Mouse (Mus musculus) MN1 (cell line): ENCODE measurements around the gene Chad.
A peak's percentile ranks its signal among the peaks of the same experiment; 100 is the strongest.

Source experiments
- DNase-seq: peaks from one replicate; pipeline ENCODE4 v3.0.0-alpha.2; 2016; ENCODE audit warnings: low spot score

The Chad gene

GRCm38 (mm10) chr11:94566534-94566933 lies 1.7 kb downstream of the Chad start:
- no peak for DNase-seq

- DNase-seq: no peak
These were observed 2.5 kb downstream of the Chad start for GRCm38 (mm10) chr11:94567326-94567725.

GRCm38 (mm10) chr11:94570612-94571011 lies 5.8 kb downstream of the Chad start:
- DNase-seq: no peak

- no peak for DNase-seq
These were observed 7.0 kb downstream of the Chad start for GRCm38 (mm10) chr11:94571850-94572249.

- no peak for DNase-seq
These were observed 9.7 kb downstream of the Chad start for GRCm38 (mm10) chr11:94574560-94574959.

- no peak for DNase-seq
These were observed 10.2 kb downstream of the Chad start for GRCm38 (mm10) chr11:94575036-94575435.

GRCm38 (mm10) chr11:94576361-94576760 lies 11.5 kb downstream of the Chad start:
- DNase-seq: no peak

GRCm38 (mm10) chr11:94580111-94580740 lies 15.4 kb downstream of the Chad start:
- DNase-seq: no peak

- DNase-seq: no peak
These were observed 20.2 kb downstream of the Chad start for GRCm38 (mm10) chr11:94585091-94585490.

- DNase-seq: no peak
These were observed 22.7 kb downstream of the Chad start for GRCm38 (mm10) chr11:94587511-94587910.

- DNase-seq: no peak
These were observed 31.5 kb downstream of the Chad start for GRCm38 (mm10) chr11:94596311-94596852.

- DNase-seq: no peak
These were observed 32.5 kb downstream of the Chad start for GRCm38 (mm10) chr11:94597319-94597718.

GRCm38 (mm10) chr11:94598437-94599120 lies 33.7 kb downstream of the Chad start:
- no peak for DNase-seq

GRCm38 (mm10) chr11:94600447-94600846 lies 35.6 kb downstream of the Chad start:
- DNase-seq: no peak

GRCm38 (mm10) chr11:94601321-94602281 lies 36.8 kb downstream of the Chad start, which contains the start of gene Acsf2:
Gene Acsf2 (minus strand): TSS chr11:94601871.
- DNase-seq: peak; percentile 50

GRCm38 (mm10) chr11:94602356-94602955 lies 37.6 kb downstream of the Chad start:
- no peak for DNase-seq

GRCm38 (mm10) chr11:94610744-94611740 lies 46.2 kb downstream of the Chad start:
- DNase-seq: peak; percentile 23

GRCm38 (mm10) chr11:94614603-94615002 lies 49.8 kb downstream of the Chad start:
- DNase-seq: no peak

- peak; percentile 26 for DNase-seq
These were observed 50.6 kb downstream of the Chad start for GRCm38 (mm10) chr11:94615494-94615893.

GRCm38 (mm10) chr11:94617646-94618045 lies 52.8 kb downstream of the Chad start:
- no peak for DNase-seq
